Mouse (Mus musculus) intestine, postnatal 0 days (tissue): Measurements from ENCODE around the gene Map4k4. TPM values are rescaled to one million over a fixed set of nuclear protein-coding genes. Genes with fewer than 3 reads are reported as not detected.

Experiments used
- ATAC-seq: fragments of 200-750 bp; cut with Nextera tagmentation; 2 replicates; pipeline ENCODE4 v1.8.0; 2017; ENCODE audit warnings: mild to moderate bottlenecking, moderate TSS enrichment, moderate library complexity
- H3K27ac ChIP-seq: fragments of 300-500 bp; sonication (generic); 2 replicates; pipeline ENCODE4 v1.5.1; 2014; ENCODE audit warnings: mild to moderate bottlenecking, low read depth, low read length, moderate library complexity
- H3K27me3 ChIP-seq: fragments of 300-500 bp; sonication (generic); replicated peaks from 2 replicates; pipeline ENCODE4 v1.6.1; 2014; ENCODE audit warnings: low read length, mixed read lengths; ENCODE audit not compliant: control insufficient read depth, insufficient read depth
- H3K36me3 ChIP-seq: fragments of 300-500 bp; sonication (generic); 2 replicates; pipeline ENCODE4 v1.6.1; 2014; ENCODE audit warnings: mild to moderate bottlenecking, moderate library complexity; ENCODE audit not compliant: control insufficient read depth, insufficient read depth
- H3K4me1 ChIP-seq: fragments of 300-500 bp; sonication (generic); replicated peaks from 2 replicates; pipeline ENCODE4 v1.6.1; 2014; ENCODE audit warnings: antibody characterized with exemption, low read length, mixed read lengths; ENCODE audit not compliant: control insufficient read depth, insufficient read depth
- H3K4me2 ChIP-seq: fragments of 300-500 bp; sonication (generic); replicated peaks from 2 replicates; pipeline ENCODE4 v1.6.1; 2014; ENCODE audit warnings: low read depth, mild to moderate bottlenecking, moderate library complexity
- H3K4me3 ChIP-seq: fragments of 300-500 bp; sonication (generic); 2 replicates; pipeline ENCODE4 v1.5.1; 2014; ENCODE audit warnings: low read depth, low read length
- H3K9ac ChIP-seq: fragments of 300-500 bp; sonication (generic); 2 replicates; pipeline ENCODE4 v1.6.1; 2014; ENCODE audit warnings: mild to moderate bottlenecking, low read depth, low read length
- H3K9me3 ChIP-seq: fragments of 300-500 bp; sonication (generic); 2 replicates; pipeline ENCODE4 v1.6.1; 2016; ENCODE audit warnings: mixed run types; ENCODE audit not compliant: control insufficient read depth
- CTCF ChIP-seq: sonication (generic); IDR thresholded peaks from 2 replicates; pipeline ENCODE4 v1.5.1; 2016; ENCODE audit warnings: low read depth, mild to moderate bottlenecking, control low read depth, antibody characterized with exemption, moderate library complexity
- WGBS: fragments of 180-500 bp; shearing (Covaris S2); extraction: QIAGEN DNeasy Blood & Tissue Kit; methylation state at CpG from one replicate; pipeline ENCODE4 v1.1.7; 2014; 5-methylcytosine and 5-hydroxymethylcytosine counted together
- polyA plus RNA-seq: library from polyadenylated mRNA; unstranded; fragments of >200 nt; fragmentation: Nextera tagmentation; extraction: Ambion mirVana; gene quantifications from 2 replicates; pipeline ENCODE4 v1.2.1, GENCODE M21; 2015

The Map4k4 gene
- polyA plus RNA-seq, 1 experiment from 2014 or later = 6.8 TPM

GRCm38 (mm10) chr1:39931055-39931454 lies 30.3 kb downstream of the Map4k4 start:
- ATAC-seq = no peak
- no peak for TF ChIP-seq CTCF
- H3K27ac ChIP-seq = no peak overlapping the region
- H3K36me3 ChIP-seq = no peaks in the 10 kb centered on the region
- H3K4me2 ChIP-seq = no peak overlapping the region
- H3K4me1 ChIP-seq = peaks cover 5% of the 10 kb centered on the region; the same call in 1 of the 2 replicates
- H3K27me3 ChIP-seq = no peaks in the 10 kb centered on the region
- WGBS = 59% methylated on average over 7 of the region's 7 CpGs
- H3K9me3 ChIP-seq = no peaks in the 10 kb centered on the region
- no peak overlapping the region for H3K9ac ChIP-seq
- H3K4me3 ChIP-seq = no peak overlapping the region

GRCm38 (mm10) chr1:39932216-39932739 lies 31.6 kb downstream of the Map4k4 start:
- no peak overlapping the region for H3K27ac ChIP-seq
- no peaks in the 10 kb centered on the region for H3K36me3 ChIP-seq
- no peak for TF ChIP-seq CTCF
- H3K9me3 ChIP-seq = no peaks in the 10 kb centered on the region
- no peak overlapping the region for H3K4me3 ChIP-seq
- no peak overlapping the region for H3K9ac ChIP-seq
- peaks cover 5% of the 10 kb centered on the region; the same call in 1 of the 2 replicates for H3K4me1 ChIP-seq
- no peak for ATAC-seq
- no peak overlapping the region for H3K4me2 ChIP-seq
- 53% methylated on average over 9 of the region's 9 CpGs for WGBS
- no peaks in the 10 kb centered on the region for H3K27me3 ChIP-seq

- Histone ChIP-seq H3K4me3 (no peak overlapping the region), H3K27ac (no peak overlapping the region), H3K9ac (no peak overlapping the region), H3K9me3 (no peaks in the 10 kb centered on the region), H3K27me3 (no peaks in the 10 kb centered on the region), H3K4me1 (peaks cover 5% of the 10 kb centered on the region; the same call in 1 of the 2 replicates), H3K4me2 (no peak overlapping the region), H3K36me3 (no peaks in the 10 kb centered on the region)
- 69% methylated on average over 10 of the region's 10 CpGs for WGBS
- no peak for ATAC-seq
- no peak for TF ChIP-seq CTCF
These were observed 32.2 kb downstream of the Map4k4 start for GRCm38 (mm10) chr1:39932922-39933321.

- no peak for TF ChIP-seq CTCF
- Histone ChIP-seq H3K9ac (no peak overlapping the region), H3K27ac (no peak overlapping the region), H3K4me1 (peaks cover 5% of the 10 kb centered on the region; the same call in 1 of the 2 replicates), H3K9me3 (no peaks in the 10 kb centered on the region), H3K4me2 (peak overlapping the region; percentile 72; the same call in 1 of the 2 replicates), H3K27me3 (no peaks in the 10 kb centered on the region), H3K36me3 (no peaks in the 10 kb centered on the region), H3K4me3 (no peak overlapping the region)
- 41% methylated on average over 8 of the region's 8 CpGs for WGBS
- no peak for ATAC-seq
These were observed 34.2 kb downstream of the Map4k4 start for GRCm38 (mm10) chr1:39934954-39935353.

DNA sequence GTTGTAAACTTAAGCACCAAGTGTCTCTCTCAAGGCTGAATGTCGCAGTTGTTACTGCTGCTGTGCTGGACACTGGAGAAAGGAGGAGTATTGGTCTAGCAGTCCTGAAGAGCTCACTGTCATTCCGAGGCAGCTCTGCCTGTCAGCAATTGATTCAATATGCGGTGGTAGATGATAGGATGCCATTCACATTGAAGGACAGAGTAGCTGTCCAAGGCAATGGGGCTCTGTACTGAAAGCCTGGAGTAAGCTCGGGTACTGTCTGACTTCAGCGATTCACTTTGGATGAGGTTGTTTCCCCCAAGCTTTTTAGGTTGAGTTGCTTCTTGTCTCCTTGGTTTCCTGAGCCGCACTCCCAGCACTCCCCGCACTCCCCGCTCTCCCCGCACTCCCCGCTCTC lies 34.9 kb downstream of the Map4k4 start:
- 4% methylated on average over 9 of the region's 10 CpGs for WGBS
- TF ChIP-seq CTCF = no peak
- no peaks in the 10 kb centered on the region for H3K9me3 ChIP-seq
- no peaks in the 10 kb centered on the region for H3K27me3 ChIP-seq
- no peak overlapping the region for H3K27ac ChIP-seq
- H3K4me3 ChIP-seq = peak overlapping the region; percentile 41
- H3K9ac ChIP-seq = no peak overlapping the region
- no peak for ATAC-seq
- no peaks in the 10 kb centered on the region for H3K36me3 ChIP-seq
- peaks cover 6% of the 10 kb centered on the region; the same call in 1 of the 2 replicates for H3K4me1 ChIP-seq
- H3K4me2 ChIP-seq = peak overlapping the region; percentile 72

GRCm38 (mm10) chr1:39936332-39936802 lies 35.7 kb downstream of the Map4k4 start:
- Histone ChIP-seq H3K27ac (no peak overlapping the region), H3K4me3 (peak overlapping the region; percentile 41), H3K36me3 (no peaks in the 10 kb centered on the region), H3K4me1 (peaks cover 13% of the 10 kb centered on the region; the same call in 1 of the 2 replicates), H3K4me2 (peak overlapping the region; percentile 72), H3K27me3 (no peaks in the 10 kb centered on the region), H3K9me3 (no peaks in the 10 kb centered on the region), H3K9ac (no peak overlapping the region)
- 3% methylated on average over 13 of the region's 13 CpGs for WGBS
- ATAC-seq = peak; percentile 88
- TF ChIP-seq CTCF = peak; percentile 98

- peaks cover 18% of the 10 kb centered on the region; the same call in 1 of the 2 replicates for H3K4me1 ChIP-seq
- H3K4me3 ChIP-seq = no peak overlapping the region
- no peak overlapping the region for H3K9ac ChIP-seq
- TF ChIP-seq CTCF = no peak
- H3K9me3 ChIP-seq = no peaks in the 10 kb centered on the region
- no peak for ATAC-seq
- H3K27ac ChIP-seq = no peak overlapping the region
- no peaks in the 10 kb centered on the region for H3K36me3 ChIP-seq
- H3K27me3 ChIP-seq = no peaks in the 10 kb centered on the region
- H3K4me2 ChIP-seq = no peak overlapping the region
- 56% methylated on average over 2 of the region's 2 CpGs for WGBS
These were observed 36.2 kb downstream of the Map4k4 start for GRCm38 (mm10) chr1:39936934-39937333.
